Mouse (Mus musculus) kidney, postnatal 10 days (tissue): ENCODE measurements at regions not wholly inside any gene's neighbourhood (a gene's known extent, or its start where the extent isn't known, plus 50 kb on each side); places are given as distances from the start of the nearest gene placed in this dataset.

Source experiments
- DNase-seq: peaks from one replicate; pipeline ENCODE4 v3.0.0; 2021; ENCODE audit warnings: mixed read lengths

DNA sequence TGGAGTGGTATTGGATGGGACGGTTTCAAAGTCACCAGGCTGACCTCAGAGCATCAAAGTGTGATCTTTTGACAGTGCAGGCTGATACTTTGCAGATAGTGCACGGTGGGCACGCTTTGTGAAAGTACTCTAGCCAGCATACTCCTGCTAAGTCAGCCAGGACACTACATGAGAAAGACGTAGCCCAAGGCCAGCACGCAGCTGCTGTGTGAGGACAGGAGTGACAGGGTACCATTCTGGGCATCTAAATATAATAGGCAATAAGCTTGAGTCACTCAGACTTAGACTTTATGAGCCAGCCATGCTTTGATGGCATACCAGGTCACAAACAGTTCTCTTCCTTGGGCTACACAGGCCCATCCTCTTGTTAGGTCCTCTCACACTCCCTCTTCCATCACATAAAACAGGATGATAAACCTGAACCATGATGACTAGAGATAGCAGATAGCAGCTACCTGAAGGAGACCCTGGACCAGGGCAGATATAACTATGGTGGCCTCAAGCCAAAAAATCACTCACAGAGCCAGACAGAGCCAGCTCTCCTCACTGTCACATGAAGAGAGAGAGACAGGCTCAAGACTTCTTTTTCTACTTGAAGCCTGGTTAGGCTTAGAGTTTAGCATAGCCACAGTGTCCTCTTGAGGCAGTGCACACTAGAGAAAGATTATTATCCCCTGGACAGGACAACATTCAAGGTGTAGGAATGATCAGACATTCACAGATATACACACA lies 156.7 kb upstream of the Rreb1 start:
- no peak for DNase-seq

DNA sequence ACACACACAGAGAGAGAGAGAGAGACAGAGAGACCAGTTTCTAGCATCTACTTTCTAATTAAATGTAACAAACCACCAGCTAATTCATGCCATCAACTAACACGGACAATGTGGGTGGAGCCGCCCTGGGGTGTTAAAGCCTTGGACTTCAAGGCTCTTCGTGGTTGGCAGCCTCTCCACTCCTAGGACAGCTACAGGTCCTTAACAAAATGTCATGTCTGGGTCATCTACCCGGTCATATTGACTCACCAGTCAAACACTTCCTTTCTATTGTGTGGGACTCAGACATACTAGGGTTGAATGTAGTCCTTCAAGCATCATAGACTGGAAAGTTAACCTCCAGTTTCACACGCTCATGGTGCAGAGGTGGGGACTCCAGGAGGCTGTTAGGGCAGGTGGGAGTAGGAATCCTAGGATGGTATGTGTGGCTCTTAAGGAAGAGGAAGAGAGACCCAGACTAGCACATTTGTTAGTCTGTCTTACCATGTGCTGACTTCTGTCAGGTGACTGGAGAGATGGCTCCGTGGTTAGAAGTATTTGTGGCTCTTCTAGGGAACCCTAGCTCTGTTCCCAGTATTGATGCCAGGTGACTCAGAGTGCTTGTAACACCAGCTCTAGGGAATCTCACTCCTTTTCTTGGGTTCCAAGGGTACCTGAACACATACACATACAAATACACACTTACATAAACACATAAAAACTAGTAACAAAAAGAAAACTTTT lies 155.7 kb upstream of the Rreb1 start:
- no peak for DNase-seq

DNA sequence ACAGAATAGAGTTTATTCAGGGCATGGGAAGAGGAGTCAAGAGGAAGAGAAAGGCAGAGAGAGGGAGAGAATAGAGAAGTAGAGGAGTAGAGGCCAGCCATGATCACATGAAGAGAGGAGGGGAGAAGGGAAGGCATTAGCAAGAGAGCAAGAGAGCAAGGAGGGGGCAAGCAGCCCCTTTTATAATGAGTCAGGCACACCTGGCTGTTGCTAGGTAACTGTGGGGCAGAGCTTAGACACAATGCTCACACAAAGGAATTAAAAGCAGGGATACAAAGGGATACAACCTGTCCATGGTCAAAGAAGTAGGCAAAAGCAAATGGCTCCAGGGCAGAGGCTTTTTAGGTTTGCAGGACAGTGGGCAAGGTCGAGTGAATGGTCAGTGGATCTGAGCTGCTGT lies 153.5 kb upstream of the Rreb1 start:
- DNase-seq, result no peak

DNA sequence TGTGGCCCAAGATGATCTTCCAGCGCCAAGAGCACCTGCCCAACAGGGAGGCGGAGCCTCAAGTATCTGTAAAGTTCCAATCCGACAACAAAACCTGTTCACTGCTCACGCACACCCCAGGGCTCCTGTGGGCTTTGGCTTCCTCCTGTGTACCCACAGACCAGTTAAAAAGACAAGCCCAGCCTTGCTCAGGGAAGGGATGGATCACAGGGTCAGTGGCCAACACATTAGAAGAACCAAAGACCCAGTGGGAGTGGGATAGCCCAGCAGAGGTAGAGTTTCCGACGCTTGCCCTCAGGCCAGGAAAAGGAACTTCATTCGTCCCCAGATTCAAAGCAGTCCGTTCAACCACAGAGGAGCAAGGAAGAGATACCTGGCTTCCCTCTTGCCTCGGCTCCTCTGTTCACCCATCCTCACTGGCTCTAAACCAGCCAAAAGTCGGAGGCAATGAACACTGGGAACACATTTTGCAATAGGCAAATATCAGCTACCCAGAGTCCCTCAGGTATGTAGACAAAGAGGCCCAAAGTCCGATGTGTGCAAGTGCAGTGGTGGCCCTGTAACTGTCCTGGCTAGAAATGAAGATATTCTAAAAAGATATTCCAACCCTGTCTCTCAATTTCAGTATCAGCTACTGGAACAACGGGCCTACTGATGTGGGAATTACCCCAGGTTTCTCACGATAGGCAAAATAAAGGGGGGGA lies 152.5 kb upstream of the Rreb1 start:
- no peak for DNase-seq

DNA sequence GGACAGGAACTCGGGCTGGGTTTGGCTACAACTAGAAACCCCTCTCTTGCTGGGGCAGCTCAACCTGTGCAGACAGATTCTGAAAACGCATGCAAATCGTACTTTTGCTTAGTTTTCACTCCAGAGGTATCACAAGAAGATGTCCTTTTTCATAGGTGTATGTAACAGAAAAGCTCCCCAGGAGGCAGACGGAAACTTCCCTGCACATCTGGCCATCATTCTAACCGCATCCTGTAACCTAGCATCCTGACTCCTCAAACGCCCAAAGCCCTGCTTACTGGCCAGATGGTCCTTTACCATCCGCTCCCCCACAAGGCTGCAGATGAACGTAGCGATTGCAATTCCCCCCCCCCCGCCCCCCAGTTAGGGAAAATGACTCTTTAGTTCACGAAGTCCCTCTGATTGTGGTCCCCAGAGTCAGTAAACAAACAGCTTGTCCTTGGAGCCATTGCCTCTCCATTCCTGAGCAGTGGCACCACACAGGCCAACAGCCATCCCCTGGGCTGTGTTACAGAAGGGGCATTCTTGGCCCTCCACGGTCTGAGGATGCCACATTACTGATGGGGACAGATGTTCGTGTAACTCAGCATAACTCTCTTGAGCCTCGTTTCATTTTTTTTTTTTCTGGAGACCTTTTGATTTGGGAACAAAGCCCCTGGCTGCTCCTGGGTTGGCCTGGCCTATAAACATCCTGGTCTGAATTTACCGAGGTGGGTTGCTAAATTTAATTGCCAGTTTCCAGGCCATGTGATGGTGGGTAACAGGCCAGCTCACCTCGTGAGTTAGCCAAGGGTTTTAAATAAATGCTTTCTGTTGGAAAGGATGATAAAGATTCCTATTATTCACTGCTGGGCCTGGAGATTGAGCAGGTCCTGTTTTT lies 149.6 kb upstream of the Rreb1 start:
- DNase-seq, result no peak

DNA sequence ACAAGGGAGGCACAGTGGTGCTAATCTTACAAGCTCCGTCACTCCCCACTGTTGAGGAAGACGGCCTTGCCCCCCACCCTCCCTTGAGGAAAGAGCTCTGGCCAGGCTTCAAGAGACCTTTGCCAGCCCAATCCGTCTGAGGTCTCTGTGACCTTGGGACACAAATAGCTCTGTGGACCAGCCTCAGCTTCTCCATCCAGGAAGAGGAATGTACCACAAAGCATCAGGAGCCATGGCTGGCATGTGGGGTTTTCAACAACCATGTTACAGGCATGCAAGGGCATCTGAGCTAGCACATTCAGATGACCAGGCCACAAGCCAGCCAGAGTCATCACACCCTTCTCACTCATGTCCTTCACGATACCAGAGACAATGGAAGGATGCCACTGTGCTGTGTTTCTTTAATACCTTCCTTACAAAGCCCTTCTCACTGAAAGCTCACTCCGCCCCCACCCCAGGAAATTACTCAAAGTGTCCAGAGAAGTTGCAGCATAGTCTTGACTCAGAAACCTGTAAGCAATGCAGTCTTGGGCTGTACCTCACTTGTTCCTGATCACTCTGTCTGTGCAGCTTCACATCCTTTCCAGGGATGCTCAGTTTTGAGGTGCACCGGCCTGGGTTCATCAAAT lies 148.8 kb upstream of the Rreb1 start:
- no peak for DNase-seq

DNA sequence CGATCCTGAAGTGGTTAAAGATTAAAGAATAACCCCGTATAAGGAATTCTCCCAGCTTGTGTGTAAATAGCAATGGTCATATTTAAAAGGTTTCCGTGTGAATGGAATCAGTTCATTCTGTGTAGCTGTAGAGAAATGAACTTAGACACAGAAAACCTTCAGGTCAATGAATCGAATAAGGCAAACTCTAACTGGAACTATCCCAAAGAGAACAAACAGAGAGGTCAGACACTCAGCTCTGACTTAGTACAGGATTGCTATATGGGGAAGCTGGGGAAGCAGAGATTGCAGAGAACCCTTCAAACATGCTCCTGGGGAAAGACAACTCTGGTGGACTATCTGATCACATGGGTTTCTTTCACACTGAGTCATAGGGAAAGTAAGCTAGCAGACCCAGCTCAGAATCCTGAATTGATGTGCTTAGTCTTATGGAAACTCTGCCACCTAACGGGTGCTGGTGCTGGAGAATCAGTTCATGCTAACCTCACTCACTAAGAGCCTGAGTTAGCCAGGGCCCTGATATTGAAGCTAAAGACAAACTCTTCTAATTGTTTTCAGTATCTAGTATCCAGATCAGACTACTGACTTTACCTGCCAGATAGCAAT lies 145.3 kb upstream of the Rreb1 start:
- DNase-seq, result no peak

DNA sequence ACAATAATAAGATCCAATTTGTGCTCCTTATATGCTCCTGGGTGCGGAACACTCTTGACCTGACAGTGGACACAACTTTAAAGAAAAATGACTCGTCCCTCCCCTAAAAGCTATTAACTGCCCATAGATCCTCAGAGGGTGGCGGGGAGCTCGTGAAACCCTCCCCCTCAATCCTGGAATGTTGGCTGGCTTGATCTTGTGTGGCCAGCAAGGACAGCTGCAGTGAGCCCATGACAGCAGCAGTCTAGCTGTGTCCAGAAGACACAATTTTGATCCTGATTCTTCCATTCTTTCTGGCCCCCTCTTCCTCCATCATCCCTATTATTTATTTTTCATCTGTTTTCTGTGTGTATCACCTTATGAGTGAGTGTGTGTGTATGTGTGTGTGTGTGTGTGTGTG lies 141.8 kb upstream of the Rreb1 start:
- no peak for DNase-seq

DNA sequence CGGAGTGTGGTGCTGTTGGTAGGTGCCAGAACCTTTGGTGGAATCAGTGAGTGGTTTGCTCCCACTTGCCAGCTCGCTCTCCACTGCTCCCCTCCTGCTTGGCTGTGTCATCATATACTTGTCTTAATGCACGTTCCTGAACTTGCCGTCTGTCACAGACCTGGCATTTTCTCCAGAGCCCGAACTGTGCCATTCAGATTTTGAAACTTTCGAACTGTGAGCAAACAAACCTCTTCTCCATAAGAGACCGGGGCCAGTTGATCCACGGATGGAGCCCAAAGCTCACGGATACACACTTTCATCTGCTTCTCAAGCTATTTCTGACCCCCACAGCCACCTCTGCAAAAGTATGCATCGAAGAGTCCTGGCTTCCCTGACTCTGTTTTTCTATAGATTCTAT lies 141.0 kb upstream of the Rreb1 start:
- no peak for DNase-seq

DNA sequence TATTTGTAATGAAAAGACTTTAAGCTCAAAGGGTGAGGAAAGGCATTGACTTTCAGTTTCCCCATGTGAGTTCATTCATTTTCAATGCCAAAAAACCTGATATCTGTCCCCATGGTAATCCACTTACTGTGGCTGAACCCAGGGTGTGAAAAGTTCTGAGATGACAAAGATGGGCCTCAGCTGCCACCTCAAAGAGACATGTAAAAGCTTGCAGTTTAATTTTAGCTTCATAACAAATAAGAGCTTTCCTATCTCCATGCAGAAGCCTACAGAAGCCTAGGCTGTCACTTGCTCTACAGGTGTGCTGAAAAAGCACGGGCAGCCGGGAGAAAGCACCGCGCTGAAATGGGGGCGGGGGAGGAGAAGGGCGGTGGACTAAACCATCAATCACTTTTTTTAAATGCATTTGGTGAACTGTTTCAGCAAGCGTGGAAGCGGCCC lies 140.1 kb upstream of the Rreb1 start:
- peak; percentile 26 for DNase-seq

DNA sequence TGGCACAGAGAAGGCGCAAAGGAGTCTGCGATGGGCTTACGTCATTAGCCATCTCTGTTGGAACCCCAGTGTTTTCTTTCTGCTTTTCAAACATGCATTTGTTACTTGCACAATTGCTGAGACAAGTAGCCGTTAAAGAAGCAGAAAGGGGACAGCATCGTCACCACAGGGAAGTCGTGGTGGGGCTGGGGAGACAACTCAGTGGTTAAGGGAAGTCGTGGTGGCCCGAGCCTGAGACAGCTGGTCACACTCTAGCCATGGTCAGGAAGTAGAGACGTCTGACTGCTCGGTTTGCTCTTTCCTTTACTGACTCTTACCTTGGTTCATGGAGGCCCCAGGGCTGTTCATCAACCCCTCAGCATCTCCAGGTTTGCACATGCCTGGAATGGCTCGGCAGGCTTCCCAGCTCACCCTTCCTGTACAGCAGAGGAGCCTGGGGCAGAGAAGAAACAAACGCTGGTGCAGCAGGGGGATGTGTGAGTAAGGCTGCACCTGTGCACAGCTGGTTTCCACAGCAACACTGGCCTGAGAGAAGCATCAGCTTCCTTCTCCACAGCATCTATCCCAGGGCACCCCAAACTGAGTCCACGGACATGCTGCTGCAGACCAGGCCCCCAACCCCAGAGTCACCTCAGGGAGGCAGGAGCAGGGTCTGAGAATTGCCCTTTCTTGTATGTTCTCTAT lies 135.6 kb upstream of the Rreb1 start:
- no peak for DNase-seq

DNA sequence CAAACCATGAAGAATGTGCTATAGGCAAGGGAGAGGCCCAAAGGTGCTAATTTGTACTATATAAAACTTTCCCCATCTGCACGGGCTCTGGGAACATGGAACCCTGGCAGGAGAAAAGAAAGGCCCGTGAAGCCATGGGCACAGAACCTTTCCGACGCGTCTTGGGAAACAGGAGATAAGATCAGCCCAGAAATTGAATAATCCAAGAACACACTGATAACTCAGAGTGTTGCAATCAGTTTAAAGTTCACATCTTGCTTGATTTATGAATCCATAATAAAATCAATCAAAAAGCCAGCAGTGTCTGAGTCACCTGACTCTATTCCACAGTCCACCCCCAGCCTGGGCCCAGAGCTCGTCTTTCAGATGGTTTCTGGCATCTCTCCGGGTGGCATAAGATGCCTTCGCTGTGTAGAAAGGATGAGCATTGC lies 133.4 kb upstream of the Rreb1 start:
- no peak for DNase-seq

DNA sequence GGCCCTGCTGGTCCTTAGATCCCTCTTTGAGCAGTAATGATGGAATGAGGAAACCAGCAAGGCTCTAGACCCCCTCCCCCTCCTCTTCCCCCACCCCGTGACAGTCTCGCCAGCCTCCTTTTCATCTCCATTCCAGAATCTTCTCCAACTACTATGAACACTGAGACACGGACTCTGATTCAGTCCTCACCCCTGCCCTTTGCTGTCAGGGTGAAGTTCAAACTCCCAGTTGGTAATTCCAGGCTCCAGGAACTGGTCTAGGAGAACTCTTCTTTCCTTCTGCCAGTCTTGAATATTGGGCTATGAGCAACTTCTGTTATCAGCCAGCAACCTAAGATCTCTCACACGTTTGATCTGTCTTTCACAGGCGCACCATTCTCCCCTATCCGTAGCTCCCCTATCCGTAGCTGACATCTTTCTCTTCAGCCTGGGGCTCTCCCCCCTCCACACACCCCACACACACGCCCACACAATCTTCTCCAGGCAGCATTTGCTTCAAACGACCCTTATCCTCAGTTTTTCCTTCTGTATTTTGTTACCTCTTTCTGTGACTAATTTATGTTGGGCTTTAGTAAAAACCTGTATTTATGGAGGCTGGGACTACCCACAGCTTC lies 128.6 kb upstream of the Rreb1 start:
- no peak for DNase-seq

DNA sequence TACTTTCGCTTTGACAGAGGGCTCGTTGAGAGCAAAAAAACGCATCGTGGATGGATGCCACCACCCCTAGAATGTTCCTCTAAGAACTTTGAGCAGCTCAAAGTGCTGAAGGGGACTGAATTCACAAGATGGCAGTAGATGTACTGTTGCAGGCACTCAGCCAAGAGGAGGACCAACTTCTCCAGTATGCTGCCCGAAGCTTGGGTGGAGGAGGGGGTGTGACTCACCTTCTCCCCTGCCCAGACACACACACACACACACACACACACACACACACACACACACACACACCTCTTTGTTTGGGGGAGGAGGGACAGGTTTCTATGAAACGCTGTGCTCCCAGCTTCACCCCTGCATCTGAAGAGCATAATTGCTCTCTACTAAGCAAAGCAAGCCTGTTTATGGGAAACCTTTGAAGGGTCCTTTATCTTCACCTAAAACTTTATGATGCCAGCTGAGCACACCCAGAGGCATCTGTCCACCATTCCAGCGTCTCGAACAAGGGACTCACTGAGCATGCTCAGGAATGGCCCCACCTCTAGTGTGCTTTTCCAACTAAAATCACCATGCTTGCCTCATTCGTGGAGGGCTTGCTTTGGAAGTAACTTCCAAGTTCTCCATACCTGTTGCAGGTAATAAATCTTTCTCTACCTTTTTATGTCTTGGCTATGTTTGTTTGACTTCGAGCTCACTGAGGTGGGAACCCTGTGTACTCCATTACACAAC lies 126.8 kb upstream of the Rreb1 start:
- no peak for DNase-seq

DNA sequence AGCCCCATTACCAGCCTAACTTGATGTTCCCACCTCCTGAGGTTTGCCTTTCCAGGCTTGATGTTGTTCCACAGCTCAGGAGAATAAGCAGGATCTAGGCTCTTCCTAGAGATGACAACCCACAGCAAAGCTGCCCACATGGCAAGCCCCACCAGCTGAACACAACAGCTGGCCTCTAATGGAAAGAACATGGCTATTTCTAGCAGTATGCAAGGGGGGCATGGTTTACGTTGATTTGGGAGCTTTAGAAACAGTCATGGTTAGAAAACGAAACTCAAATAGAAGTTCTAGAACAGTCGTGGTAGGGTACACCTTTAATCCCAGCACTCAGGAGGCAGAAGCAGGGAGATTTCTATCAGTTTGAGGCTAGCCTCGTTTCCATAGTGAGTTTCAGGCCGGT lies 123.5 kb upstream of the Rreb1 start:
- no peak for DNase-seq

DNA sequence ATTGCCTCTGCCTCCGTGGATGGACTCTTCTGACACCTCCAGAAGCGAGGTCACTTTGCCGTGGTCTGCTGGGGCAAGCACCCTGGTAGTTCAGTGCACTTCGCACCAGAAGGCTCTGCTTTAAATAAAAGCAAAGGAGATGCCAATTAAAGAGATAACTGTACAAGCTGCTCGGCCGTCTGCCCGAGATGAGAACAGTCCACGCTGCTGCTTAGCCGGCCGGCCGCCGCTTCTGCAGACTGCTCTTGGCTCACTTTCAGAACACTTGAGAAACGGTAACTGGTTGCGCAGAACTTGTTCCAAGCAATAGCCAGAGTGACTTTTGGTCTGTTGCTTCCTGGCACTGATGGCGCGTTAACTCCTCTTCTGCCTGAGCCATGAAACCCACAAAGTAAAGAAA lies 121.0 kb upstream of the Rreb1 start:
- peak; percentile 74 for DNase-seq

DNA sequence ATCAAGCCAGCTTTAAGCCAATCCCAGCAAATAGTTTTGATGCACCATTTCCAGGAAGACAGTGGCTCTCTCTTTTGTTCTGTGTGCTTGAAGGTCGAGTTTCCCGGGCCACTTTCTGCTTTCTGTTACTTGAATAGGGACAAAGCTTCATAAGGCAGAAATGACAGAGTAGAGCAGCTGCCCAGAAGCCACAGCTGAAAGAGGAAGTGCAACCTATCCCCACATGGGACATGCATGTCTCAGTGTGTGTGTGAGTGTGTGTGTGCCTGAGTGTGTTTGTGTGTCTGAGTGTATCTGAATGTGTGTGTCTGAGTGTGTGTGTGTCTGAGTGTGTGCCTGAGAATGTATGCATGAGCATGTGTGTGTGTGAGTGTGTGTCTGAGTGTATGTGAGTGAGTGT lies 120.2 kb upstream of the Rreb1 start:
- DNase-seq, result peak; percentile 28

DNA sequence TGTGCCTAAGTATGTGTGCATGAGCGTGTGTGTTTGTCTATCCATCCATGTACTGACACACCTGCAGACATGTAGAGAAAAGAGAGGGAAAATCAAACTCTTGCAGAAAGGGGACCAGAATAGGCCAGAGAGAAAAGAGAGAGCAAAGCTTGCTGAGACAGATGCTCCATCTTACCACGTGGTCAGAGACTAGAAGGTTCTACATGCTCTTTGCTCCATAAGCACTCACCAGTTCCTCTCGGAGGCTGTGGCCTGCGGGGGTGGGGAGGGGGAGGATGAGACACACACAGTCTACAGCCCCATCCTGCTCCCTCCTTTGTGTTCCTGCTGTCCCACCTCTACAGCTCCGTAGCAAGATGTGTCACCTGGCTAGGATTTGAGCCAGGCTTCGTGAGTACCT lies 119.7 kb upstream of the Rreb1 start:
- DNase-seq, result no peak

DNA sequence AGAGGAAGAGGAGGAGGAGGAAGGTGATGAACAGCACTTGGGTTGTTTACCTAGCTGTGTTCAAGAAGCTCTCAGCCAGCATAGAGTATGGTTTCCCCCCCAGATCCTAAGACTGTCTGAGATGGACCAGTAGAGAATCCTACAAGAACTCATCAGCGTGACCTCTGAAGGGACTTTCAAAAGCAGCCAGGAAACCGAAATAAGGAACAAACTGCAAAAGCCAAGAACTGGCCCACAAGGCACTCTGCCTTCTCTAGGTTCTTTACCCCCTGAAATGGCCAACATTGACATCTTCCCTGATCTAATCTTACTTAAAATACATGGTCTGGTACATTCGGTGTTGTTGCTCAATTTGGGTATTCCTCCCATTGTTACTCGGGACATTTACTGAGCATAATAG lies 118.1 kb upstream of the Rreb1 start:
- no peak for DNase-seq

DNA sequence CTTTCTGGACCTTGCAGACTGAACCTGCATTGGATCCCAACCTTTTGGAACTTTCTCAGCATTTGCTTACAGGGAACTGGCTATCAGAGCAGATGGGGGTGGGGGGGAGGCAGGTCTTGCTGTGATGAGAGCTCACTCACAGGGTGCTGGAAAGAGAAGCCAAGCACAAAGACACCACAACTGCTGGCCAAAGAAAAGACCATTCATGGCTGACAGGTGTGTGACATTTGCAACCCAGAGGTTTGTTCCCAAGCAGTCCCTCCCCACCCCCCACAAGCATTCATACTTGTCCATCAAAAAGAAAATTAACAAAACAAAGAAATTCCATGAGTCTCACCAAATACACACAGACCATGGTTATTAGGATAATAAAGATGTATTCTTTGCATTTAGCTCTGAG lies 117.5 kb upstream of the Rreb1 start:
- no peak for DNase-seq
